Mouse (Mus musculus) liver, adult 2 months (tissue): Measurements from ENCODE around the gene Fam20c. TPM values are rescaled to one million over a fixed set of nuclear protein-coding genes. Genes with fewer than 3 reads are reported as not detected.
A peak's percentile ranks its signal among the peaks of the same experiment; 100 is the strongest.

Source experiments
- DNase-seq: peaks from one replicate; pipeline ENCODE4 v3.0.0-alpha.2; 2011; ENCODE audit warnings: low read depth, low spot score; ENCODE audit errors: extremely low read depth
- H3K27ac ChIP-seq: fragments of 200-500 bp; replicated peaks from 2 replicates; pipeline ENCODE4 v1.5.1; 2012; ENCODE audit warnings: low read depth, mild to moderate bottlenecking, control low read depth, inconsistent platforms, low read length; ENCODE audit not compliant: insufficient read depth
- H3K27me3 ChIP-seq: fragments of 200-500 bp; 2 replicates; pipeline ENCODE4 v1.6.1; 2012; ENCODE audit warnings: mild to moderate bottlenecking, moderate library complexity, low read length, inconsistent platforms; ENCODE audit not compliant: control insufficient read depth, insufficient read depth
- H3K36me3 ChIP-seq: fragments of 200-500 bp; 2 replicates; pipeline ENCODE4 v1.6.1; 2012; ENCODE audit warnings: low read length, inconsistent platforms; ENCODE audit not compliant: control insufficient read depth, insufficient read depth
- H3K4me1 ChIP-seq: fragments of 200-500 bp; 2 replicates; pipeline ENCODE4 v1.6.1; 2011; ENCODE audit warnings: low read length; ENCODE audit not compliant: control insufficient read depth, insufficient read depth
- H3K4me3 ChIP-seq: fragments of 200-500 bp; 2 replicates; pipeline ENCODE4 v1.5.1; 2011; ENCODE audit warnings: low read depth, mild to moderate bottlenecking, control low read depth, low read length, moderate library complexity; ENCODE audit not compliant: insufficient read depth
- H3K79me2 ChIP-seq: fragments of 200-500 bp; 2 replicates; pipeline ENCODE4 v1.6.1; 2012; ENCODE audit warnings: inconsistent platforms, mild to moderate bottlenecking, low read length, moderate library complexity; ENCODE audit not compliant: control insufficient read depth, insufficient read depth
- H3K9ac ChIP-seq: fragments of 200-500 bp; 2 replicates; pipeline ENCODE4 v1.6.1; 2012; ENCODE audit warnings: low read depth, mild to moderate bottlenecking, control low read depth, inconsistent platforms, low read length
- CTCF ChIP-seq: fragments of 200-500 bp; IDR thresholded peaks from 2 replicates; pipeline ENCODE4 v1.5.1; 2011; ENCODE audit warnings: low read depth, low read length, control low read depth
- POLR2A ChIP-seq: fragments of 200-500 bp; IDR thresholded peaks from 2 replicates; pipeline ENCODE4 v1.6.1; 2011; ENCODE audit warnings: low read length, control low read depth; ENCODE audit not compliant: insufficient read depth; ENCODE audit errors: extremely low read depth
- WGBS: fragments of 180-500 bp; shearing (Covaris S2); methylation state at CpG from one replicate; pipeline ENCODE4 v1.1.7; 2018; 5-methylcytosine and 5-hydroxymethylcytosine counted together
- polyA plus RNA-seq: library from polyadenylated mRNA; depleted of rRNA; stranded (reverse); fragments of >200 nt; gene quantifications from 2 replicates; pipeline ENCODE4 v1.2.3, GENCODE M21; 2012
- total RNA-seq: library from RNA; depleted of rRNA; stranded (reverse); fragments of >200 nt; gene quantifications from 2 replicates; pipeline ENCODE4 v1.2.3, GENCODE M21; 2014

Fam20c gene
- total and polyA plus RNA-seq, 2 experiments: 18.2 to 50.7 TPM

DNA sequence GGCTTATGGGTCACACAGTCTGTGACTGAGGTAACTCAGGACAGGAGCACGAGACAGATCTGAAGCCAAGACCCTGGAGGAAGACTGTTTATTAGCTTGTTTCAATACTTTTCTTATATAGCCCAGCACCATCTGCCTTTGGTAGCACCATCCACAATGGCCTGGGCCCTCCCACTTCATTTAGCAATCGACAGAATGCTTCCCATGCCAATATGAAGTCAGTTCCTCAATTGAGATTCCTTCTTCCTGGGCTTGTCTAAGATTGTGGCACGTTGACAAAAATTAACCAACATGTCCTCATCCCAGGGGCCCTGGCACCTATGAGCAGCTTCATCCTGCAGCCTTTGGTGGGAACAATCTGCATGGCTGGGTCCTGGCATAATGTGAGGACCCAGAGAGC lies 14.2 kb upstream of the Fam20c start:
- Histone ChIP-seq H3K27ac (no peak overlapping the region), H3K4me1 (peaks cover 7% of the 10 kb centered on the region), H3K4me3 (no peak overlapping the region), H3K79me2 (no peaks in the 10 kb centered on the region), H3K36me3 (no peaks in the 10 kb centered on the region), H3K27me3 (no peaks in the 10 kb centered on the region), H3K9ac (no peak overlapping the region)
- TF ChIP-seq CTCF (no peak), POLR2A (no peak)
- 88% methylated on average over 3 of the region's 3 CpGs for WGBS
- no peak for DNase-seq

DNA sequence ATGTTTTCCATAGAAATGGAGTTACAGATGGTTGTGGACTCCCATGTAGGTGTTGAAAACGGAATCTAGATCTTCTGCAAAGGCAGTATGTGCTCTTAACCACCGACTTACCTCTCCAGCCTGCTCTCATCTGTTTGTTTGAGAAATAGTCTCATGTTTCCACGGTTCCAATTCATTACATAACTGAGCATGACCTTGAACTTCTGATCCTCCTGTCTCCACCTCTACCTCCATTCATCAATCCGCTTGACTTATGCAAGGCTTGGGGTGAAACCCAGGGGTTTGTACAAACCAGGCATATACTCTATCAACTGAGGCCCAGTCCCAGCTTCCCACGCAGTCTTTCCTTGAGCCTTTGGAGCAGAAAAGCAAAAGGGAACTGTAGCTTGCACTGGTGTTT lies 12.8 kb upstream of the Fam20c start:
- peak overlapping the region; percentile 20 for H3K27ac ChIP-seq
- WGBS: 27% methylated on average over 5 of the region's 5 CpGs
- H3K4me3 ChIP-seq: no peak overlapping the region
- TF ChIP-seq CTCF: no peak
- TF ChIP-seq POLR2A: no peak
- H3K4me1 ChIP-seq: peaks cover 7% of the 10 kb centered on the region
- no peak overlapping the region for H3K9ac ChIP-seq
- H3K27me3 ChIP-seq: no peaks in the 10 kb centered on the region
- no peaks in the 10 kb centered on the region for H3K36me3 ChIP-seq
- DNase-seq: peak; percentile 88
- H3K79me2 ChIP-seq: no peaks in the 10 kb centered on the region

DNA sequence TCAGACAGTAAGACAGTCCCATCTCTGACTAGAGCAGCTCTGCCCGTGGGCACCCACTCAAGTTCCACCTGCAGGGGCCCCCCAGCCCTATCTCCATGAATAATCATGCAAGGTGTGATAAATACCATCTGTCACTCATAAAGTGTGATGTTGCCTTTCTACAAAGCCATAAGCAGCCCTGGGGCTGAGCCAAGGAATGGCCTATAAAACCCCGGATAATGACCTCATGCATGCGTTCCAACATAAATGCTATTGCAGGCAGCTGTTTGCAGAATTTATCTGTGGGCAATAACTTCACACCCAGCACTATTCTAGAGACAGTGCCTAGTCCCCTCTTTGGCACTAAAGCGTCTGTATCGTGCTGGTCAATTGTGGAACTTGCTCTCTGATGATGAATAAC lies 12.0 kb upstream of the Fam20c start:
- Histone ChIP-seq H3K27me3 (no peaks in the 10 kb centered on the region), H3K4me3 (no peak overlapping the region), H3K9ac (no peak overlapping the region), H3K27ac (no peak overlapping the region), H3K36me3 (no peaks in the 10 kb centered on the region), H3K79me2 (no peaks in the 10 kb centered on the region), H3K4me1 (peaks cover 7% of the 10 kb centered on the region)
- 85% methylated on average over 5 of the region's 5 CpGs for WGBS
- DNase-seq: no peak
- TF ChIP-seq POLR2A: no peak
- no peak for TF ChIP-seq CTCF

- Histone ChIP-seq H3K4me3 (no peak overlapping the region), H3K27ac (no peak overlapping the region), H3K4me1 (peaks cover 7% of the 10 kb centered on the region), H3K79me2 (no peaks in the 10 kb centered on the region), H3K36me3 (no peaks in the 10 kb centered on the region), H3K27me3 (no peaks in the 10 kb centered on the region), H3K9ac (no peak overlapping the region)
- TF ChIP-seq POLR2A (no peak), CTCF (no peak)
- 4% methylated on average over 2 of the region's 2 CpGs for WGBS
- DNase-seq: peak; percentile 63
Observed at GRCm38 (mm10) chr5:138743631-138744030, 10.7 kb upstream of the Fam20c start.

DNA sequence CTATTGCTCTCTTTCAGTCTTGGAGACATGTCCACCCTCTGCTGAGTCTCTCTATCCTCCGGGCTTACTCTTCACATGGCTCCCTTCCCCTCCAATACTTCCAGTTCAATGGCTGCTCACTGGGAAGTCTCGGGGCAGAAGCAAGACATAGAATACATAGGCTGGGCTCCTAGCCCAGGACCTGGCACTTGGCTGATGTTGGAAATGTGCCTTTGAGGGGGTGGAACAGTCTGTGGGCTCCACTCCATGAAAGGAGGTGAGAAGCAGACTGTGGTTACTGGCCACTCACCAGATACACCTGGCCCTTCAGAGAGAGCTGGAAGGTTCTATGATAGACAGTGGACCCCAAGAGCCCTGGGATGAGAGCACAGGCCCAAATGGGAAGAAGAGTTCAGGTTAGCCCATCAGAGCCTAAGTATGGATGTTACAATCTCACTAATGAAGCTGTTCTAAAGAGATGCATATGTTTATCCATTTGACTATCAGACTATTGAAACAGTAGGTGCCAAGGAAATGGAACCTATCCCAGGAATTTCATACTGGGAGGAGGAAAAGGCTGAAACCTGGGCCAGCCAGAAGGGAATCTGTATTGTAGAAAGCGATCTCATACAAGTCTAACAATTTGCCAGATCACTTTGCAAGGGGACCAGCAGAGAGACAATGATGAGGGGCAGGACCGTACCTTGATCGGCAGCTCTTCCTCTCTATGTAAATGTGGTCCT lies 8.8 kb upstream of the Fam20c start:
- no peaks in the 10 kb centered on the region for H3K27me3 ChIP-seq
- H3K9ac ChIP-seq: no peak overlapping the region
- WGBS: 89% methylated on average over 5 of the region's 5 CpGs
- H3K36me3 ChIP-seq: no peaks in the 10 kb centered on the region
- no peak for DNase-seq
- H3K27ac ChIP-seq: no peak overlapping the region
- no peaks in the 10 kb centered on the region for H3K79me2 ChIP-seq
- TF ChIP-seq CTCF: no peak
- TF ChIP-seq POLR2A: no peak
- peaks cover 7% of the 10 kb centered on the region for H3K4me1 ChIP-seq
- no peak overlapping the region for H3K4me3 ChIP-seq

DNA sequence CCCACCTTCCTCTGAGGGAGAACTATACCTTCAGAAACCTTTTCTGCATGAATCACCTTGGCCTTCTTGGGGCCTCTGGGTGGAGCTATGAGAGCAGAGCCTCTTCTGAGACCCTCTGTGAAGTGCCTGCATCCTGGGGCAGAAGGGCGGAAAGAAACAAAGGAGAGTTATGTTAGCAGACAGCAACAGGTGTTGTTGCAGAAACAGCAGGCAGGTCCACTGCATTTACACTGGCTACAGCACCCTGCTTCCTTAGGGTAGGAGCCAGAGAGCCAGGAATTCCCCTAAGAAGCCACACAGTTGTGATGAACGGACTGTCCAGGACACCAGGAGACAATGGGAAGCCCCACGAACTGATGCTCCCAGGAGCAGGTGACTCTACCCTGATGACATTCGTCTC lies 1.0 kb upstream of the Fam20c start:
- no peak for TF ChIP-seq CTCF
- TF ChIP-seq POLR2A: no peak
- H3K9ac ChIP-seq: no peak overlapping the region
- no peak for DNase-seq
- peaks cover 5% of the 10 kb centered on the region; the same call in 1 of the 2 replicates for H3K79me2 ChIP-seq
- H3K36me3 ChIP-seq: peaks cover 4% of the 10 kb centered on the region
- no peak overlapping the region for H3K4me3 ChIP-seq
- WGBS: 92% methylated on average over 4 of the region's 4 CpGs
- peaks cover 13% of the 10 kb centered on the region for H3K4me1 ChIP-seq
- H3K27me3 ChIP-seq: no peaks in the 10 kb centered on the region
- no peak overlapping the region for H3K27ac ChIP-seq
